ENCODE assay signal across 8 mouse cellular contexts in the genomic region with DNA sequence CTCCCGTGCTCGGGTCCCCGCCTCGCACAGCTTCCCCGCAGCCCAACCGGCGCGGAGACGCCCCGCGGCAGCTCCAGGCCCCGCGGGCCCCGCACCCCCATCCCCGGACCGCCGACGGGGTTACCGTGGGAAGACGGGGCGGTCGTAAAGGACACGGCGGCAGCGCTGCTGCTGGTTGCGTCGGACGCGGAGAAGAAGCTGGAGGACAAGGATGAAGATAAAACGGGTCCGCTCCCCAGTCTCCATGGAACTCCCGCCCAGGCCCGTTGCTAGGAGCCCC. TPM values are rescaled to one million over a fixed set of nuclear protein-coding genes. Genes with fewer than 3 reads are reported as not detected.
DNase-seq lines count a peak whose midpoint lies in the region; ATAC-seq and TF ChIP-seq lines count a peak whose summit lies in the region.

No protein-coding gene starts in this region.

- H3K4me1 ChIP-seq in heart, embryonic 13.5 days = peaks cover 37% of the 10 kb centered on the region
- H3K4me1 ChIP-seq in G1E (ENCODE audit: insufficient read depth, low read depth, low read length) = peaks cover 55% of the 10 kb centered on the region
- 0 out of 2 replicates have a peak, but pooled peaks cover 6% of the 10 kb centered on the region for H3K4me1 ChIP-seq in hindbrain, embryonic 11.5 days (replicated peaks; ENCODE audit: control insufficient read depth, insufficient read depth, low read length)
- H3K4me1 ChIP-seq in midbrain, embryonic 10.5 days = peaks cover 35% of the 10 kb centered on the region

- H3K9ac ChIP-seq in heart, embryonic 13.5 days = peak overlapping the region; percentile 92
- peak overlapping the region; percentile 98 for H3K9ac ChIP-seq in hindbrain, embryonic 11.5 days (ENCODE audit: low read depth, low read length)

- H3K4me3 ChIP-seq in heart, embryonic 13.5 days = peak overlapping the region; percentile 88
- peak overlapping the region; percentile 91 for H3K4me3 ChIP-seq in G1E (ENCODE audit: low read depth, low read length)
- H3K4me3 ChIP-seq in hindbrain, embryonic 11.5 days (ENCODE audit: low read depth, low read length) = peak overlapping the region; percentile 86
- peak overlapping the region; percentile 99 for H3K4me3 ChIP-seq in midbrain, embryonic 10.5 days

- under 1% methylated on average over 32 of the region's 33 CpGs for WGBS in heart, embryonic 13.5 days
- under 1% methylated on average over 23 of the region's 33 CpGs for WGBS in hindbrain, embryonic 11.5 days
- under 1% methylated on average over 33 of the region's 33 CpGs for WGBS in midbrain, embryonic 10.5 days

- H3K4me2 ChIP-seq in heart, embryonic 13.5 days = peak overlapping the region; percentile 72
- H3K4me2 ChIP-seq in hindbrain, embryonic 11.5 days (replicated peaks; ENCODE audit: low read depth, low read length) = peak overlapping the region; percentile 84; the same call in 1 of the 2 replicates

- peak overlapping the region; percentile 83 for H3K27ac ChIP-seq in heart, embryonic 13.5 days (replicated peaks)
- H3K27ac ChIP-seq in hindbrain, embryonic 11.5 days (ENCODE audit: low read depth, low read length) = peak overlapping the region; percentile 89
- H3K27ac ChIP-seq in midbrain, embryonic 10.5 days (replicated peaks) = peak overlapping the region; percentile 99

- no peaks in the 10 kb centered on the region for H3K36me3 ChIP-seq in heart, embryonic 13.5 days
- H3K36me3 ChIP-seq in G1E (replicated peaks) = peaks cover 3% of the 10 kb centered on the region
- H3K36me3 ChIP-seq in hindbrain, embryonic 11.5 days (ENCODE audit: control insufficient read depth, insufficient read depth, low read length) = no peaks in the 10 kb centered on the region
- H3K36me3 ChIP-seq in midbrain, embryonic 10.5 days = 0 out of 2 replicates have a peak, but pooled peaks cover 3% of the 10 kb centered on the region

- H3K27me3 ChIP-seq in heart, embryonic 13.5 days (replicated peaks) = no peaks in the 10 kb centered on the region
- H3K27me3 ChIP-seq in G1E (ENCODE audit: insufficient read depth, low read length) = no peaks in the 10 kb centered on the region
- H3K27me3 ChIP-seq in hindbrain, embryonic 11.5 days (ENCODE audit: control insufficient read depth, insufficient read depth, low read length) = no peaks in the 10 kb centered on the region
- H3K27me3 ChIP-seq in midbrain, embryonic 10.5 days (ENCODE audit: low read depth, poor library complexity, severe bottlenecking) = no peaks in the 10 kb centered on the region

- ATAC-seq in heart, embryonic 13.5 days (ENCODE audit: extremely low read depth, insufficient number of reproducible peaks, low FRiP score, low TSS enrichment) = 0 out of 2 replicates have a peak, but pooled peaks have one; percentile 28
- no peak for ATAC-seq in G1E (ENCODE audit: extremely low read depth, insufficient number of reproducible peaks, low FRiP score, poor library complexity, severe bottlenecking)
- no peak for ATAC-seq in hindbrain, embryonic 11.5 days (ENCODE audit: low FRiP score)

- DNase-seq in heart, postnatal 4 days = no peak
- no peak for DNase-seq in G1E (ENCODE audit: low spot score)
- DNase-seq in hindbrain, embryonic 11.5 days (ENCODE audit: low spot score) = no peak
- no peak for DNase-seq in midbrain, embryonic 10.5 days (ENCODE audit: low spot score)
- DNase-seq in yolk sac, embryonic 10.5 days (ENCODE audit: low spot score) = no peak
- no peak for DNase-seq in layer of hippocampus, adult 9-11 months
- no peak for DNase-seq in left cerebral cortex, adult 8-10 months (ENCODE audit: low spot score in 2 of 2)

- no peak for TF ChIP-seq CTCF in G1E (IDR thresholded peaks at IDR 0.05; ENCODE audit: low read depth, low read length)

- no peaks in the 10 kb centered on the region for H3K9me3 ChIP-seq in heart, embryonic 13.5 days
- H3K9me3 ChIP-seq in G1E (replicated peaks) = no peaks in the 10 kb centered on the region
- no peaks in the 10 kb centered on the region for H3K9me3 ChIP-seq in hindbrain, embryonic 11.5 days (ENCODE audit: control insufficient read depth, low read length)
- no peaks in the 10 kb centered on the region for H3K9me3 ChIP-seq in midbrain, embryonic 10.5 days (replicated peaks)

RNA-seq across cellular contexts. Expression of a gene that starts 0.8 kb away (rescaled TPM):
- 38.8 and 43.2 TPM in 2 replicates for polyA plus RNA-seq in heart, embryonic 13.5 days (2015; fragmentation: Nextera tagmentation; extraction: Ambion mirVana)
- 10 to 100 TPM; 28.8 to 31.7 TPM for total RNA-seq in heart, postnatal 4 days (2021)
- total RNA-seq in G1E (2014; fragmentation: Nextera tagmentation) = 85.1 and 95.4 TPM in 2 replicates
- total RNA-seq in G1E (2017) = 46.4 and 55.1 TPM in 2 replicates
- 89.0 and 94.5 TPM in 2 replicates for polyA plus RNA-seq in G1E (2012)
- polyA plus RNA-seq in hindbrain, embryonic 11.5 days (2014; fragmentation: Nextera tagmentation; extraction: Ambion mirVana) = 125 and 128 TPM in 2 replicates
- 102 and 107 TPM in 2 replicates for polyA plus RNA-seq in midbrain, embryonic 10.5 days (2016; fragmentation: Nextera tagmentation; extraction: Ambion mirVana)
- total RNA-seq in left cerebral cortex, adult 8-10 months (2022) = 10 to 100 TPM; 58.7 to 66.0 (median 62.0) TPM
